Mouse (Mus musculus) gastrocnemius, postnatal 4 days (tissue): Measurements from ENCODE around the gene Btbd7. TPM values are rescaled to one million over a fixed set of nuclear protein-coding genes. Genes with fewer than 3 reads are reported as not detected.
A peak's percentile ranks its signal among the peaks of the same experiment; 100 is the strongest.

Source experiments
- DNase-seq, 2 experiments: peaks; one replicate each; pipeline ENCODE4 v3.0.0; 2021 to 2022; ENCODE audit warnings: low spot score in 2 of 2, mixed read lengths in 2 of 2
- total RNA-seq, 2 experiments: library from RNA; stranded (reverse); gene quantifications; 2 replicates each; pipeline ENCODE4 v1.2.3; 2021

Gene Btbd7
- total RNA-seq, 2 experiments from 2014 or later = 31.9 to 32.4 TPM

DNA sequence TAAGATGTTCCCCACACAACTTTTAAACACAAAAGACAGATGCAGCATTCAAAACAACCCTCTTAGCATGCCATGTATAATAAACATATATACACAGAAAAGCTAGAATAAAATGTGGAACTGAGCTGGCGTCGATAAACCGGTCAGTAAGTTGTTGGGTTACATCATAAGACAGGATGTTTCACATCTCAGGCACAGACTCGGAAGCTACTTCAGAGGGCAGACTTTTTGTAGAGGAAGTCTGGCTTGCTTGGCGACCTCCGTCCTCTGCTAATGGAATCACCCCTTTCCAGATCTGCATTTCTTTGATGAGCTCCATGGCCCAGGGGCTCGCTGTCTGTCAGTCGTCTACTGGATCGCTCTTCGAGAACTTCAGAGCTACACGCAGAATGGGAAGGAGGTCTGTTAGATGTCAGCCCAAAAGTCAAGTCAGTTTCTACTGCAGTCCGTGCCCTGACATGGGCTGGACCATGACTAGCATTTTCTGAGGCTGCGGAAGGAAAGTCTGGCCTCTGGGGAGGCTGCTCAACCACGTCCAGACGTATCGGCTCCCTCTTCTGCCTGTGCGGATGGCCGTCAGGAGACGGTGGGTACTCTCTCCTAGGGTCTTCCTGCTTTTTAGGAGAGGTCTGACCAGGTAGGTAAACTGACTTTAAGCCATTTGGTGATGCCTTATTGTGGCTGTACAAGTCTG lies 93.2 kb downstream of the Btbd7 start:
- DNase-seq = no peak

DNA sequence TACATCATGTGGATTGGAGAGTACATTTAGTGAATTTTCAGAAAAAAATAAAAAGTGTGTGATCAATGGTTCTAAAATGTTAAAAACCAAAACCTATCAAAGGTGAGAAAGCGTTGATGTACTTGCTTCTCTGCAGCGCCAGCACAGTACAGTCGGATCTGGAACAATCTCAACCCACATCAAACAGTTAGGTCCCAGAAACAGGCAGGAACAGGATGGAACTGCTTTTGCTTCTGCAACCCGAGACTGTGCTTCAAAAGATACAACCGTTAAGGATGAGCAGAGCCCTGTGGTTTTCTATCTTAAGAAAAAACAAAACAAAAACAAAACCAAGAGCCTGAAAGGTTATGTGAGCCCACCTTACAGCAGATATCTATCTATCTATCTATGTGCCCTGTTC lies 95.4 kb downstream of the Btbd7 start:
- no peak for DNase-seq

DNA sequence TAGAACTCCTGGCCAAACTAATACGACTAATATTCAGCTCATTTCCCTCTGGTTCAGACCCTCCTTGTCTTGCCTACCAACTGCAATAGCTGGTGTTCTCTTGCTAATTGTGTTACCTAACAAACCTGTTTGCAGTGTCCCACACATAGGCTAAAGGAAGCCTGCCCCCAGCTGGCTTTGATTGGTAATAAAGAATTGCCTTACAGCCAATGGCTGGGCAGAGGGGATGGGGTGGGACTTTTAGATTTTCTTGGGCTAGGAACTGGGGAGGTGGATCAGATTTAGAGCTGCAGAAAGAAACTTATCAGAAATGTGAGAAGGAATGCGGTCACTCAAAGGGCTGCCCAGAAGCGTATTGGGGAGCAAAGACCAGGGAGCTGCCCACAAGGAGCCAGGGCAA lies 98.8 kb downstream of the Btbd7 start:
- DNase-seq = no peak

DNA sequence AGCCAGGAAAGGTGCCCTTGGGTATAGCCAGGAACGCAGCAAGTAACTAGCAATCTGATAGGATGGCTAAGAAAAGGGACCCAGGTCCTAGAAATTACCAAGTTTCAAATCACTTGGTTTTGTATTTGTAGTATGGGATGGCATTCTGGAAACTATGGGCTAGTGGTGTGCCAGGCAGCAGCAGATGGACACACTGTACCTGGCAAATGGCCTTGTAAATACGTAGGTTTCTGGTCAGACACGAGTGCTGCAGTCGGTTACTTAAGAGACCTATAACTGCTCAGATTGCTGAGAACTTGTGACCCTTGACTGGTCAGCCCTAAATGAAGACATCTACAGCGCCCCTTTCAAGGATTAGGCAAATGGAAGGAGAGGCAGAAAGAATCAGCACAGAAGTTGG lies 100.1 kb downstream of the Btbd7 start:
- DNase-seq = no peak

DNA sequence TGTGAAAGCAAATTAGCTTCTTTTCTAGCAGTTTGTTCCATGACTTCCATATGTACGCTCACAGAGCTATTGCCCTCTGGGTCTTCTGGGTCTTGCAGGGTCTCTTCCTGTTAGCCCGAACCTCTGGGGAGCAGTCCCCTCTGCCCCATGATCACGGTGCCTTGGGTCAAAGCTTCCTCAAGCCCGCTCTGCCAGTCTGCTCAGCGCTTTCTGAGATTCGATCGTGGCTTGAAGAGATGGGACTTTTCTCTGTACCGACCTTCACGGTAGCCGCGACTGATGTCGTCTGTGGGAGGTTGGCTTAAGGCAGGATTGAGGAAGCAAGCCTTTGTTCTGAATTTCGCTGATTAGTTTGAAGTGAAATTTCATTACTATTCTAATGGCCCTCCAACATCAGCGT lies 102.2 kb downstream of the Btbd7 start:
- no peak for DNase-seq

DNA sequence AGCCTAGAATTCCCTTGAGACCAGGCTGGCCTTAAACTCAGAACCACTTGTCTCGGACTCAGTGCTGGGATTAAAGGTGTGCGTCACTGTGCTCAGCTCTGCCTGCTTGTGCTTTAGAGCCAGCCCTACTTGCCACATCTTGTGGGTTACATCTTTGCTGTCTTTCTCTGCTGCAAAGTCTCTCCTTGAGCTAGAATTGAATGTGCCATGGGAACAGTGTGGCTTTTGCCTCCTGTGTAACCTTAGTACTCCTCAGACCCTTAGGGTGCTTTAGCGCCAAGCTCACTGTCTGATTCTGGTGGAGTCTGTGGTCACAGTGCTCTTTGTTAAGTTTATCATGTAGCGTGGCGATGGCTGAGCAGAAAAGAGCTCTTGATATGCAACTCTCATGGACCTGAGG lies 105.6 kb downstream of the Btbd7 start:
- no peak for DNase-seq

DNA sequence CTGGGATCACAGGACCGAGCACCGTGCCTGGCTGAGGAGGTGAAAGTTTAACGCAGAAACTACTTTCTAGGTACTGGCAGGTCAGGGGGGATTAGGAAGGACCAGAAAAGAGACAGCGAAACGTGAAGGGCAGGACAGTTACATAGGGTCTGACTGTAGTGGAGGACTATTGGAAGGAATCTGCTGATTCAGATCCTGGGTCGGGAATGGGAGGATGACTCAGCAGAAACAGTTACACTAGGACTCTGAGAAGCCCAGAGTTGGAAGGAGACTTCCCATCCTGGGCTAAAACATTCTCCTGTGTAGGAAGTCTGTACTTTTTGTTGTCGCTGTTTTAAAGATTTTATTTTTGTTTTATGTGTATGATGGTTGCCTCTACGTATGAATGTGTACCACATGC lies 106.7 kb downstream of the Btbd7 start:
- DNase-seq = no peak

DNA sequence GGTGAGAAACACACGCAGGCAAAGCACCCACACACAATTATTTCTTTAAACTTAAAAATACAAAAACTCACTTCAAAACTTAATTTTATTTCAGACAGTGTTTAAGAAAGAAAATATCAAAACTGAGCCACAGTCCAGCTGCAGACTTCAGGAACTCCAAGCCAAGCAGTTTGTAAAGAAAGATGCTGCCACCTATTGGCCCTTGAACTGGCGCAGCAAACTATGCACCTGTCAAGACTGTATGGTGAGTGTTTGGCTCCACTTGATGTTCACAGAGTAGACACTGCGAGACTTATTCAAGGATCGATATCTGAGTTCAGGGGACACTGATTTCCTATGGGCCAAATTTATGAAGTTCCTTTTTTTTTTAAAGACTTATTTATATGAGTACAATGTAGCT lies 109.3 kb downstream of the Btbd7 start:
- DNase-seq = no peak

DNA sequence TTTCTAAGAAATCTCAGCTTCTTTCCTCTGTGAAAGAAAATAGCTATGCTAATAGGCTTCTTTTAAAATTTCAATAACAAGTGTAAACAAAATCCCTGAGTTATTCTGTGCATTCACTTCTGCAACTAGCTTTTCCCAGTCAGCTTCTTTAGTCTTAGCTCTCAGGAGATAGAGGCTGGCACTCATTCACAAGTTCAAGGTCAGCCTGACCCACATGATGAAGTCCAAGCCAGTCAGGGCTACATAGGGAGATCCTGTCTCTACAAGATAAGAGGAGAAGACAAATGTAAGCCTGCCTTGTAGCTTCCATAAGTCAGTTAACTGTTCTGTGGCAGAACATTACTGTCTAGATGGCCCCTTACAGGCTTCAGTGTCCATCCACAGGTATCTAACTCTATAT lies 114.6 kb downstream of the Btbd7 start:
- DNase-seq = no peak

DNA sequence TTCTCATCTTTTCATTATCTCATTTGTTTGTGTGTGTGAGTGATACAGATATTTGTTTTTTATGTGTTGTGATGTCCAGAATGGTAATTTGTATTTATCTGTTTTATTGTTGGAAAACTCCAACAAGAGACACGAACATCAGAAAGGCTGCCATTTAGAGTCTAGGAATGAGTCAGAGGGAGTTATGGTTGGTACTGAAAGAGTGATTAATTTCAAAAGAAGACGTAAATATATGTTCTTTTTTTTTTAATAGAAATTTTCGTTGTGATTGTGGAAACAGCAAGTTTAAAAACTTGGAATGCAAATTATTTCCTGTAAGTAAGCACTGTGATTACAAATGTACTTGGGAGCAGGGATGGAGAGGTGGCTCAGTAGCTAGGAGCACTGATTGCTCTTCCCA lies 116.6 kb downstream of the Btbd7 start:
- DNase-seq = no peak

DNA sequence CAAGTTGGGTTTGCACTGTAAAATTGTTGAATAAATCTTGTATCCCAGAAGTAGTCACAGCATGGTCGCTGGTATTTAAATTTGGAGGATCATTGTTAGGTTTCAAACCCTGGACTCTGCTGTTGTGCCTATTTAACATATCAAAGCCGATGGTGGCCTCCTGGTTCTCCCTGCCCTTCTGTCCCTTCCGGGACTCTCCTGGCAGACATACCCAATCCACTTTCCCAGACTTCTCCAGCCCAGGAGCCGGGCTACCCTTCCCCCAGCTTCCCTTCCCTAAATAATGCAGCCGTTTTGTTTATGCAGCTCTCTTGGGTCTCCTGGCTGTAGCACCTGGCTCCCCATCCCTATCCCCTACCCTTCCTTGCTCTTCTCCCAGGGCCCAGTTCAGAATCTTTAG lies 119.3 kb downstream of the Btbd7 start:
- no peak for DNase-seq

DNA sequence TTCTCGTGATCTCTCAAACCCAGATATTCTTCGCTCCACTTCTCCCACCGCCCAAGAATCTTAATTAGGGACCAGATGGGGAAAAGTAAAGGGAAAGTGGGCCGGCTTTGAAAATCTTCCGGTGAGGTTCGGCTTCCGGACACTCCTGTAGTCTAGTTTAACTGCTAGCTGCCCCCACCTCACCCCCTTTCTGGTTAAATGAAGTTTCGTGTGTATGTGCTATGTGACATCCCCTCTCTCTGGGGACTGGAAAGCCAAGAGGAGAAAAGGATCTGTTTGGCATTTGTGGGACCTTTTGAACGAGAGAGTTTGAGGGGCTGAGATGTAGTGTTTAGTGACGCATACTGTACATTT lies 119.9 kb downstream of the Btbd7 start, which contains the start of gene Gm20604:
Gene Gm20604 (minus strand): TSS at position 270 of the 354 bp plus-strand sequence.
- no peak for DNase-seq

DNA sequence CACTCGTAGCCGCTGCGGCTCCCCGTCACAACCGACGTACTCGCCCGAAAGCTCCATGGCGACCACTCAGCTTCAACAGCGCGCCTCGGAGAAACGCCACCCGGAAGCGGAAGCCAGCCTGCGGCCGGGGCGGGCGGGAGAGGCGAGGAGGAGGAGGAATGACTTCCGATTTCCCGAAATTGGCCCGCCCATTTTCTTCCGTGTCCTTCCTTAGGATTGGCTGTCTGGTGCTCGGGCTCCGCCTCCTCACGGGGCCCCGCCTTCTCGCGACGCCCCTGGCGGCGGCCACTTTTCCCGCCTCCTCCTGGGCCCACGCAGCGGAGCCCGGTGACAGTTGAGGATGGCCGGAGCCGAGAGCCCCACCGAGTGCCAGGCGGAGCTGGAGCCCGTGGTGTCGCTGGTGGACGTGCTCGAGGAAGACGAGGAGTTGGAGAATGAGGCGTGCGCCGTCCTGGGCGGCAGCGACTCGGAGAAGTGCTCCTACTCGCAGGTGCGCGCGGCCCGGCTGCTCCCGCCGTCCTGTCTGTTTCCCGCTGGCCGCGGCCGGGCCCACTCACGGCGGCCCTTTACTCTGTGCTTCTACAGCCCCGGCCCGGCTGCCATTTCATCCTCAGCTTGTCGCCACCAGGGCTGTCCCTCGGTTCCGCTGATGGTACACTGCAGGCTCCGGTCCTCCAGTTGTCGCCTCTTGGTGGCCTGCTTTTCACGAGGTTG lies 120.4 kb downstream of the Btbd7 start, which contains the start of the genes Gm28051, Gon7 and Ubr7:
Gene Gm28051 (minus strand): TSS at position 77 of the 714 bp plus-strand sequence.
Gene Gon7 (minus strand): TSS at position 115 of the 714 bp plus-strand sequence.
Gene Ubr7 (plus strand): TSS at position 279 of the 714 bp plus-strand sequence.
- DNase-seq = peak; percentile 91 to 97

DNA sequence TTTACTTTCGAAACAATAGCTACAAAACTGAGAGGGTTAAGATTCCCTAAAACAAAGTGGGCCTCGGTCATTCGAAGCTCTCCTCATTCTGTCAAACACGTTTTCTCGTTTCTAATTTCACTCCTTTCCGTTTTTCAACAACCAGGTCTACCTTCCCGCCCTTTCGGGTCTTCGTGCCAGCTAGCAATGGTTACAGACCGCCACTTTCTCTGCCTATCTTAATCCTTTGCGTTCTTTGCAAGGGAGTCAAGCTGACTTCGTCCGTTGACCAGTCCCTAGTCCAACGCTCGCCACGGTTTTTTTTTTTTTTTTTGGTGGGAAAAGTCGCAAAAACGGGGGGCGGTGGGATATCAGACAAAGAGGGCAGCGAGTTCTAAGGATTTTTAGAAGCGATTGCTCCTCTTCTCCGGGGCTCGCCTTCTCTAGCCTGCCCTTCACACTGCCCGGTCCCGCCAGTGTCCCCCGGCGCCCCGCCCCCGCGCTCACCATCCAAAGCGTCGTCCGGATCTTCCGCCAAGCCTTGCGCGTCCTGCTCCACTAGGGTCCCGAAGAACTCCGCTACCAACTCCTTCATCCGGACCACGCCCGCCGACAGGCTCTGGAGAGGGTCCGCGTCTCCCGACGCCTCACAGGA lies 121.1 kb downstream of the Btbd7 start:
- peak; percentile 75 to 92 for DNase-seq

DNA sequence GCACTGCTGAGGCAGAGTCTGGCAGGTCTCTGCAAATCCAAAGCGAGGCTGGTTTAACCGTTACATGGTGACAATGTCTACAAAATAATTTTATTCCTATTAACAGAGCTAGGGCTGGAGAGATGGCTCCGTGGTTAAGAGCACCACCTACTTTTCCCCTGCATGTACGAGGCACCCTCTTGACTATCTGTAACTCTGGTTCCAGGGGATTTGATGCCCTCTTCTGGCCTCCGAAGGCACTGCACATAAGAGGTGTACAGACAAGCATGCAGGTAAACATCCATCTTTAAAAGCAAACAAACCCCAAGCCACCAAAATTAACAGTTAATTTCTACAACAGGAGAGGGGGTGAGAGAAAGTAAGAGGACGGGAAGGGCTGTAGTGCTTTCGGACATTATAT lies 122.0 kb downstream of the Btbd7 start:
- no peak for DNase-seq

DNA sequence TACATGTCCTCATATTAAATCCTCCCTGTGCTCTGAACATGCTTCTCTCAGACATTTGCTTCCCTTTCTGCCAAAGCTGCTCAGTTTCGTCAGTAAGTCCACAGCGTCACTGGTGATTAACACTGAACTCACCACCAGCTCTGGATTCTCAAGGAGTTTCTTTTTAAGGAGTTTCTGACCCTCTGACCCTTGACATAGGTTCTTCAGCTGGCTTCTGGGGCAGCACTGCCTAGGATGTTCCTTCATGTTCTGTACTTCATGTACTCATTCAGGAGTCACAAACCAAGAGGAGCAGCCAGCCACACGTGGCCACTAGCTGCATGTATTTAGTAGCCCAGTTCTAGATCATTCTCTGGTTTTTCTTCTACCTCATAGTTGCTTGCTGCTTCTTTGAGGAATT lies 130.0 kb downstream of the Btbd7 start:
- no peak for DNase-seq

DNA sequence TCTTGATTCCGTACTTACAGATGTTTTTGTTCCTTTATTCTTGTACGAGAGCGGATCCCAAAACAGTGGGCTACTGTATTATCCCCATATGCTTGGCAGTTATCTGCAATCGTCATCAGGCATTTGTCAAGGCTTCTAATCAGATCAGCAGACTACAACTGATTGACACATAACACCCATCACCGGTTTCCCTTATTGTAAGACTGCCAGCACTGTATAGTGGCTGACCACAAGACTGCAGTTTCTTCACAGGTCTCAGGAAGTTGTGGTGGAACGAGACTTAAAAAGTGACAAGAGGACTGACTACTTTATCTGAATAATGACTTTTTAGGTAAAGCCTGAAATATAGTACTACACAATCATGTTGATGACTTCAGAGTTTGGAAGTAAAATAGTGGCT lies 133.4 kb downstream of the Btbd7 start:
- DNase-seq = no peak

DNA sequence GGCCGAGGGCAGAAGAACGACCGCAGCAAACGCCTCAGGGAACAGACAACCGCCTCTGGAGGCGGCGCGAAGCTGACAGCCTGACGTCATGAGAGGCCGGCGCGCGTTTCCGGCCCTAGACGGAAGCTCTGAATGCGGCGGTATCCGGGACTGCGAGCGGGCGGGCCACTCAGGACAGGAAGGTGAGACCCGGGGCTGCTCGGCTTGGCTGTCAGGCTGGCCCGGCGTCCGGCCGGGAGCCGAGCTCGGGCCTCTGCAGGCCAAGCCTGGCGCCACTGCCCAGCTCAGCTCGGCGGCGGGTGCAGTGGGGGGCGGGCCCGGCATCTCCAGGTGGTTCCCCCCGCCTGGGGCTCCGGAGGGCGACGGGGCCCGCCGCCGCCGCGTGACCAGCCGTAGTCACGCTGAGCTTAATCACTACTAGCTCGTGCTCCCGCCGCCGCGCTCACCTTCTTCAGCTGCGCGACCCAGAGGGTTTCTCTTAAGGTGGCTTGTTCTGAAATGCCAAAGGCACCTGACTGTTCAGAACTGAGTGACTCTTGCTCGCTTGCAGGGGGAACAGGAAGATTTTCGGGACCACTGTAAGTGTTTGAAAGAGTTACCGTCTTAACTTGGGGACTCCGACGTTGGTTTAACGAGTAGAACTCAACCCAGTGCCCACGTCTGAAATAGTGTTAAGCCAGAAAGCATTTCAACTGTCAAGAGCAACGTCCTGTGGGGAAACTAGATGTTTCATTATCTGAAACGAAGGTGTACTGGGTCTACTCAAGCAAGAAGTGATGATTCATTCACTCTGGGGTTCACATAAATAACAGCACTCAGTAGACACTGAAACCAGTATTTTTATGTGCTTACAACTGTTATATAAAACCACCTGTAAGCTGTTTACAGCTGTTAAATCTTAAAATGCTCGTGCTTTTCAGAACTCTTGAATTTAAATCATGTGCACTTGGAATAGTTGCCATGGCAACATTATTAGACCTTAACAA lies 134.4 kb downstream of the Btbd7 start, which contains the start of the genes Moap1 and Tmem251:
Gene Moap1 (minus strand): TSS at position 73 of the 986 bp plus-strand sequence.
Gene Tmem251 (plus strand): TSS at position 174 of the 986 bp plus-strand sequence.
- peak; percentile 71 to 87 for DNase-seq

DNA sequence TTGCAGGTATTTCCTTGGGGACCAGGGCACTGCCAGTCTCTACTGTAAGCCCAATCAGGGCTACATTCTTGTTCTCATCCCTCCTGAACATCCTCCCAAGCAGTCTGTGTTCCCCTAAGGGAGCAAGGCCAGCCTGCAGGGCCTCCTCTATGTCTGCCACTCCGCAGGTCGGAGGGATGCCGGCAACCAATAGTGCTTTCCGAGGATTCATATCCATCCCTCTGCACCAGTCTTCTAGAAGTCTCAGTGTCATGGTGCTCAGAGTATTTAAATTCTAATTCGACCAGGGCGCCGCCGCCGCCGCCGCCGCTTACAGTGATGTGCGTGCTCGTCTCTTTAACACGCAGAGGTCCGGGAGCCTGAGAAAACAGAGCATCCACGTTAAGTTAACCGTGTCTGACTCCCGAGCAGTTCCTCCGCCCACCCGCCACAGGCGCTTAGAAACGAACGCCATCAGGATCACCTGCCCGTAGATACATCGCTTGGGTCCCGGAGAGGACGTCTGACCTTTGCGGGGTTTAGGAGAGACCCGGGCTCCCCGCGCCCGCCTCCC lies 135.2 kb downstream of the Btbd7 start:
- no peak for DNase-seq

DNA sequence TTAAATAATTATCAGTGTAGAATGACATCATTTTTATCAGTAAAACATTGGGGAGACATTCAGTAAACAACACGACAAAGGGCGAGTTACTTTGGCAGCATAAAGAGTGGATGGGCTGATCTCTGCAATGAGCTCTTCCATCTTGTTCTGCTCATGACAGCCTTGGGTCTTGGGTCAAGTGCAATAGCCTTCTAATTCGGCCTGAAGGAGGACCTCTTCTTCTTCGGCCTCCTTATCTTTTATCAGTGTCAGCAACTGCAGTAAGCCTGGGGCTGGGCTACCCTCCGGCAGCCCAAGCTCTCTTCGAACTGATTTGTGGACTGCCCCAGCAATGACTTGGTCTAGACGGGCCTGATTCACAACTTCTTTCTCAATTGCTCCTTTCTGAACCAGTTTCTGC lies 136.2 kb downstream of the Btbd7 start:
- DNase-seq = no peak
